In the genomic region with DNA sequence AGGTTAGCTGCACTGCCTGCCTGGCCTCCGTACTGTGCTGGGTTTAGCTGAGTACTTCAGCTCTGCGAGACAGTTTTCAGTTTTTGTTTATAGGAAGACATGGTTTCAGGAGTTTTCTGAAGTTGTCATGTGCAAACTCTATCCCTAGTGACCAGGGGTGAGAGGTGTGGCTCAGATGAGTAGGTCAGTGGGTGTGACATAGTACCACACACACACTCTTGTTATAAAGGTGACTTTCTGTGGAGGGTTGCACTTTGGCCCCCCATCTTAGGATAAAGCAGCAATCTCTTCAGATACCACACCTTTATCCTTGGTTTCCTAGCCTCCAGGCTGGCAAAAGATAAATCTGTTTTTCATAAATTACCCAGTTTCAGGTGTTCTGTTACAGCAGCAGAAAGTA, we compare ENCODE assay signal across 19 mouse cellular contexts. TPM values are rescaled to one million over a fixed set of nuclear protein-coding genes. Genes with fewer than 3 reads are reported as not detected.
"Had no signal": no experiment of that assay in that cellular context is flagged by ENCODE, and none has a peak within 500 bp of the region (broad histone marks: within the 10 kb centered on the region; RNA-seq: fewer than 3 reads in every experiment).

No protein-coding gene starts in this region.

- H3K4me3 ChIP-seq: midbrain, embryonic 10.5 days; midbrain, embryonic 12.5 days; myocyte; neural tube, embryonic 13.5 days; neural tube, embryonic 15.5 days; stomach, embryonic 15.5 days had no signal

- H3K4me2 ChIP-seq: lung, embryonic 14.5 days; midbrain, embryonic 12.5 days; neural tube, embryonic 13.5 days; neural tube, embryonic 15.5 days; stomach, embryonic 15.5 days had no signal

- ATAC-seq: midbrain, embryonic 16.5 days had no signal

- H3K27me3 ChIP-seq: midbrain, embryonic 12.5 days; neural tube, embryonic 13.5 days; neural tube, embryonic 15.5 days; stomach, embryonic 15.5 days had no signal

- H3K27ac ChIP-seq: midbrain, embryonic 10.5 days; midbrain, embryonic 12.5 days; neural tube, embryonic 13.5 days; neural tube, embryonic 15.5 days; stomach, embryonic 15.5 days had no signal

- H3K36me3 ChIP-seq: midbrain, embryonic 10.5 days; midbrain, embryonic 12.5 days; neural tube, embryonic 13.5 days; neural tube, embryonic 15.5 days; stomach, embryonic 15.5 days had no signal

- H3K9me3 ChIP-seq: midbrain, embryonic 10.5 days; midbrain, embryonic 12.5 days; neural tube, embryonic 13.5 days; neural tube, embryonic 15.5 days; stomach, embryonic 15.5 days had no signal

- DNase-seq: lung, adult 18-20 months; lung, embryonic 14.5 days; lung, postnatal 10 days; lung, postnatal 4 days; midbrain, embryonic 14.5 days; retina, postnatal 1 day; right cerebral cortex, adult 18-20 months; right cerebral cortex, postnatal 25 days; right cerebral cortex, postnatal 4 days; thymus, adult 18-20 months; thymus, postnatal 14 days; thymus, postnatal 36 days had no signal

- H3K9ac ChIP-seq: lung, embryonic 14.5 days; midbrain, embryonic 12.5 days; neural tube, embryonic 13.5 days; neural tube, embryonic 15.5 days; stomach, embryonic 15.5 days had no signal

RNA-seq across cellular contexts. Expression of a gene that starts 19.9 kb away (rescaled TPM):
- polyA plus RNA-seq: myocyte had no signal
